Mouse (Mus musculus): ENCODE measurements around the gene Mrpl44. TPM values are rescaled to one million over a fixed set of nuclear protein-coding genes. Genes with fewer than 3 reads are reported as not detected.
A peak's percentile ranks its signal among the peaks of the same experiment; 100 is the strongest.

The Mrpl44 gene
- total and polyA plus RNA-seq, 3 experiments: 34.1 to 74.1 (median 53.1) TPM

DNA sequence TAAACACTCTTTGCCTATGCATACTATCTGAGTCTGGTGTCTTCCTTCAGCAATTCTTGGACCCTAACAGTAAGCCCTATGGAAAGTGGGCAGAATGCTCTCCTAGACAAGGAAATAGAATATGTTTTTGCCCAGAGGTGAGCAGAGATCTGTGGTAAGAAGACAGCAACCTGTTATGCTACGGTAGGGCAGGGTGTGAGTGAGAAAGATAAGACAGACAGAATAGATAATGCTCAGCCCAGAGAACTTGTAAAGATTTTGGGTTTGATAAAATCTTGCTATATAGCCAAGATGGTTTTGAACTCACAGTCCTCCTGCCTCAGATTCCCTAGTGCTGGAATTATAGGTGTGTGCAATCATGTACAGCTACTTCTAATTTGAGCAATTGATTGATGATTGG is 11.3 kb upstream of the Mrpl44 start:
- peak; percentile 24; the same call in 1 of the 2 replicates for ATAC-seq (ENCODE audit: extremely low read depth, insufficient number of reproducible peaks, low FRiP score, poor library complexity, severe bottlenecking)

DNA sequence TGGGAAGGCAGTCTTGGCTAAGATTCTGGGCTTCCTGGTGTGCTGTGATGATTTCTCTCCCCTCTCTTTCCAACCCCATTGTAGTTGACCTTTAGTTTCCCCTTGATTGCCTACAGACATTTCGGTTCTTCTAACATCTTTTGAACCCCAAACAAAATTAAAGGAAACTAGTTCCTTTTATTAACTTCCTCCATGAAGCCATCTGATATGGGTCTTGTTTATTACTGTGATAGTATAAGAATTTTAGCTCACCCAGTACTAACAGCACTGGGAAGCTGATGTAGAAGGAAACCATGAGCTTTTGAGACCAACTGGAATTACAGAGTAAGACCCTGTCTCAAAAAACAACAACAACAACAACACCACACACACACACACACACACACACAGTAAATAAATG is 7.6 kb upstream of the Mrpl44 start:
- Histone ChIP-seq H3K4me3 (ENCODE audit: low read depth, low read length) (no peak overlapping the region), H3K36me3 (replicated peaks) (no peaks in the 10 kb centered on the region), H3K4me1 (ENCODE audit: insufficient read depth, low read depth, low read length) (peaks cover 36% of the 10 kb centered on the region), H3K9me3 (replicated peaks) (no peaks in the 10 kb centered on the region), H3K27me3 (ENCODE audit: insufficient read depth, low read length) (peaks cover 3% of the 10 kb centered on the region; the same call in 1 of the 2 replicates)
- DNase-seq (ENCODE audit: low spot score) (no peak), ATAC-seq (ENCODE audit: extremely low read depth, insufficient number of reproducible peaks, low FRiP score, poor library complexity, severe bottlenecking) (no peak)
- TF ChIP-seq POLR2AphosphoS5 (IDR thresholded peaks at IDR 0.05; ENCODE audit: insufficient replicate concordance, low read depth, low read length): no peak
- no peak for TF ChIP-seq CTCF (IDR thresholded peaks at IDR 0.05; ENCODE audit: low read depth, low read length)
- no peak for TF ChIP-seq TAL1 (conservative IDR thresholded peaks at IDR 0.05; ENCODE audit: low read depth, low read length)
- TF ChIP-seq GATA1 (IDR thresholded peaks at IDR 0.05; ENCODE audit: borderline replicate concordance, low read length): no peak
- no peak for TF ChIP-seq GATA2 (IDR thresholded peaks at IDR 0.05; ENCODE audit: borderline replicate concordance, low read depth, low read length)

More for the DNA sequence above, 11.3 kb upstream of the Mrpl44 start:
- Histone ChIP-seq H3K4me3 (ENCODE audit: low read depth, low read length) (no peak overlapping the region; the same call in 1 of the 2 replicates), H3K9me3 (replicated peaks) (no peaks in the 10 kb centered on the region), H3K36me3 (replicated peaks) (no peaks in the 10 kb centered on the region), H3K4me1 (ENCODE audit: insufficient read depth, low read depth, low read length) (peaks cover 70% of the 10 kb centered on the region), H3K27me3 (ENCODE audit: insufficient read depth, low read length) (no peaks in the 10 kb centered on the region; the same call in 1 of the 2 replicates)
- TF ChIP-seq TAL1 (conservative IDR thresholded peaks at IDR 0.05; ENCODE audit: low read depth, low read length): peak; percentile 56
- no peak for TF ChIP-seq GATA2 (IDR thresholded peaks at IDR 0.05; ENCODE audit: borderline replicate concordance, low read depth, low read length)
- DNase-seq (ENCODE audit: low spot score): no peak

DNA sequence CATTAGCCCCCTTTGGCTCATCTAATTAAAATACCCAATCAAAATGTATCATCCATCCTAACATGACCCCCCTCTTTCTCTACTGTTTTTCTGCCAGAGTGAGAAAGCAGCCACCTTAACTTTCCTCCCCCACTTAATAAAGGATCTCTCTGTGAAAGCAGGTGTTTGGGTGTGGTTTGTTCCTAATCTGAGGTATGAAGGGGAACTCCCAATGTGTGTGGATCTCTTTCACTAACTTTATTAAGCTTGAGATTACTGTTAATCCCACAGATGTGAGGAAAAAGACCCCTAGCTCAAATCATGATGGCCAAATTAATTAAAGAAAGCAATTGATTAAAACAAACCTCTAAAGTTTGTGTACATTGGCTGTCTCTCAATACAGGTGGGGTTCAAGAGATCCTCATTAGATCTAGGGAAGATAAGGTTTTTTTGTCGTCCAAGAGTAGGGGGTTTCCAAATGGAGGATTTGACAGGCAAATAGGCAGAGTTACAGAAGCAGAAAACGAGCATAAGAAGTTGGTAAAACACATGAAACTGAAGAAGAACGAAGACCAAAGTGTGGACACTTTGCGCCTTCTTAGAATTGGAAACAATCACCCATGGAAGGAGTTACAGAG is 1.5 kb upstream of the Mrpl44 start:
- Histone ChIP-seq H3K4me3 (ENCODE audit: low read depth, low read length) (no peak overlapping the region), H3K36me3 (replicated peaks) (peaks cover 19% of the 10 kb centered on the region), H3K27me3 (ENCODE audit: insufficient read depth, low read length) (0 out of 2 replicates have a peak, but pooled peaks cover 3% of the 10 kb centered on the region), H3K9me3 (replicated peaks) (no peaks in the 10 kb centered on the region), H3K4me1 (ENCODE audit: insufficient read depth, low read depth, low read length) (peaks cover 12% of the 10 kb centered on the region)
- no peak for DNase-seq (ENCODE audit: low spot score)
- ATAC-seq (ENCODE audit: extremely low read depth, insufficient number of reproducible peaks, low FRiP score, poor library complexity, severe bottlenecking): no peak
- TF ChIP-seq GATA1 (IDR thresholded peaks at IDR 0.05; ENCODE audit: borderline replicate concordance, low read length) (no peak), TAL1 (conservative IDR thresholded peaks at IDR 0.05; ENCODE audit: low read depth, low read length) (no peak), GATA2 (IDR thresholded peaks at IDR 0.05; ENCODE audit: borderline replicate concordance, low read depth, low read length) (no peak), CTCF (IDR thresholded peaks at IDR 0.05; ENCODE audit: low read depth, low read length) (no peak), POLR2AphosphoS5 (IDR thresholded peaks at IDR 0.05; ENCODE audit: insufficient replicate concordance, low read depth, low read length) (no peak)

DNA sequence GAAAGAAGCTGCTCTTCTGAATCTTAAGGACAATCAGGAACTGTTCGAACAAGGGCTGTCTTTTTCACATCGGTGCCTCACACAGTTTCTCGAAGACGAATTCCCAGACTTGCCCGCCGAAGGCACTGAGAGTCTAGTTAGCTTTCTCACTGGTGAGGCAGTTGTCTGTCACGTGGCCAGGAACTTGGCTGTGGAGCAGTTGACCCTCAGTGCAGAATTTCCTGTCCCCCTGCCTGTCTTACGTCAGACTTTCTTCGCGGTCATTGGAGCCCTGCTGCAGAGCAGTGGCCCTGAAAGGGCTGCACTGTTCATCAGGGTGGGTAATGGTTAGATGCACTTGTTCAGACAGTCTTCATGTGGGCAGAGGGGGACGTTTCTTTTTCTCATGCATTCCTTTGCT is 2.2 kb downstream of the Mrpl44 start:
- H3K36me3 ChIP-seq (replicated peaks): peaks cover 56% of the 10 kb centered on the region
- no peak for TF ChIP-seq POLR2AphosphoS5 (IDR thresholded peaks at IDR 0.05; ENCODE audit: insufficient replicate concordance, low read depth, low read length)
- no peak for TF ChIP-seq GATA1 (IDR thresholded peaks at IDR 0.05; ENCODE audit: borderline replicate concordance, low read length)
- no peak for TF ChIP-seq GATA2 (IDR thresholded peaks at IDR 0.05; ENCODE audit: borderline replicate concordance, low read depth, low read length)
- no peak for TF ChIP-seq TAL1 (conservative IDR thresholded peaks at IDR 0.05; ENCODE audit: low read depth, low read length)
- no peak for TF ChIP-seq CTCF (IDR thresholded peaks at IDR 0.05; ENCODE audit: low read depth, low read length)
- no peak overlapping the region for H3K4me3 ChIP-seq (ENCODE audit: low read depth, low read length)
- ATAC-seq (ENCODE audit: extremely low read depth, insufficient number of reproducible peaks, low FRiP score, poor library complexity, severe bottlenecking): no peak
- H3K27me3 ChIP-seq (ENCODE audit: insufficient read depth, low read length): no peaks in the 10 kb centered on the region
- DNase-seq (ENCODE audit: low spot score): no peak
- peaks cover 12% of the 10 kb centered on the region for H3K4me1 ChIP-seq (ENCODE audit: insufficient read depth, low read depth, low read length)
- no peaks in the 10 kb centered on the region for H3K9me3 ChIP-seq (replicated peaks)

DNA sequence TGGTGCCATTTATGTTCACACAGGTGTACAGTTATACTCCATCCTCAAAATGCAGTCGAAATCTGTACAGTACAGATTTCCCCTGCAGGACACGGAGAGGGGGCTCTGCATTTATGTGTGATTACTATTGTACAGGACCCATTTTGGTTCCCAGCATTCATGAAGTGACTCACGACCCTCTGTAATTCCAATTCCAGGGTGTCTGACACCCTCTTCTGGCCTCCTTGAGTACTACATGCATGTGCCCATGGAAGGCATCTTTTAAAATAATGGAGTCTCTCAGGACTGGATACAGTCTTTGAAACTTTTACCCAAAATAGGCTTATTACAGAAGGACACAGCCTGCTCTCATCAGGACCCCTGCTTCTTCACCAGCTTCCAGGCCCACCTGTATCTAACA is 6.6 kb downstream of the Mrpl44 start:
- Histone ChIP-seq H3K27me3 (ENCODE audit: insufficient read depth, low read length) (no peaks in the 10 kb centered on the region), H3K4me3 (ENCODE audit: low read depth, low read length) (no peak overlapping the region), H3K9me3 (replicated peaks) (no peaks in the 10 kb centered on the region), H3K36me3 (replicated peaks) (peaks cover 67% of the 10 kb centered on the region), H3K4me1 (ENCODE audit: insufficient read depth, low read depth, low read length) (peaks cover 8% of the 10 kb centered on the region)
- TF ChIP-seq TAL1 (conservative IDR thresholded peaks at IDR 0.05; ENCODE audit: low read depth, low read length) (no peak), CTCF (IDR thresholded peaks at IDR 0.05; ENCODE audit: low read depth, low read length) (peak; percentile 54), POLR2AphosphoS5 (IDR thresholded peaks at IDR 0.05; ENCODE audit: insufficient replicate concordance, low read depth, low read length) (no peak)
- DNase-seq (ENCODE audit: low spot score): no peak
- ATAC-seq (ENCODE audit: extremely low read depth, insufficient number of reproducible peaks, low FRiP score, poor library complexity, severe bottlenecking): no peak; the same call in 1 of the 2 replicates

DNA sequence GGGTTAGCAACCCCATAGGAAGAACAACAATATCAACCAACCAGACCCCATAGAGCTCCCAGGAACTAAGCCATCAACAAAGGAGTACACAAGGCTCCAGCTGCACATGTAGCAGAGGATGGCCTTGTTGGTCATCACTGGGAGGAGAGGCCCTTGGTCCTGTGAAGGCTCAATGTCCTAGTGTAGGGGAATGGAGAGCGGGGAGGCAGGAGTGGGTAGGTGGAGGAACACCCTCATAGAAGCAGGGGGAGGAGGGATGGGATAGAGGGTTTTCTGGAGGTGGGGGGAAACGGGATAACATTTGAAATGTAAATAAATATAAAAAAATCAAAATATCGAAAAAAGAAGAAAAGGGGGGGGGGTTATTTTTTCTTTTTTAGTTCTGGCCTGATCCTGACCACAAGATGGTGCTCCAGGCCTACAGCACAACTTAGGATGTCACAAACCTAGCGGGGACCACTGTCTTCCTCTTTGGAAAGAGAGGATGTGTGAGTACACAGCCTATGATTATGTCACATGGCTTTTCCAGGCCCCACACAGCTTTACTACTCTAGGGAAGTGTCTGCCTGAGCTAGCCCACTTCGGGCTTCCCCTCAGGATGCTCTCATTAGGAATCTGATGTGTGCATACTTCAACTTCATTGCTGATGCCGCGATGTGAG is 10.6 kb downstream of the Mrpl44 start:
- DNase-seq (ENCODE audit: low spot score) (no peak), ATAC-seq (ENCODE audit: extremely low read depth, insufficient number of reproducible peaks, low FRiP score, poor library complexity, severe bottlenecking) (no peak)
- Histone ChIP-seq H3K9me3 (replicated peaks) (no peaks in the 10 kb centered on the region), H3K4me1 (ENCODE audit: insufficient read depth, low read depth, low read length) (no peaks in the 10 kb centered on the region), H3K36me3 (replicated peaks) (peaks cover 28% of the 10 kb centered on the region), H3K27me3 (ENCODE audit: insufficient read depth, low read length) (peaks cover 11% of the 10 kb centered on the region), H3K4me3 (ENCODE audit: low read depth, low read length) (no peak overlapping the region)
- TF ChIP-seq POLR2AphosphoS5 (IDR thresholded peaks at IDR 0.05; ENCODE audit: insufficient replicate concordance, low read depth, low read length) (no peak), CTCF (IDR thresholded peaks at IDR 0.05; ENCODE audit: low read depth, low read length) (no peak), GATA1 (IDR thresholded peaks at IDR 0.05; ENCODE audit: borderline replicate concordance, low read length) (no peak), TAL1 (conservative IDR thresholded peaks at IDR 0.05; ENCODE audit: low read depth, low read length) (no peak), GATA2 (IDR thresholded peaks at IDR 0.05; ENCODE audit: borderline replicate concordance, low read depth, low read length) (no peak)

Data from G1E (cell line).